Mouse (Mus musculus) bone marrow macrophage, adult 2 months (primary cell): Measurements from ENCODE around the gene Tmem217.

Experiments
- CTCF ChIP-seq: IDR thresholded peaks from 2 replicates; pipeline ENCODE4 v1.5.1; 2012; ENCODE audit warnings: low read depth, mild to moderate bottlenecking, low read length, moderate library complexity
- POLR2A ChIP-seq: IDR thresholded peaks from 2 replicates; pipeline ENCODE4 v1.6.1; 2012; ENCODE audit warnings: mild to moderate bottlenecking, low read depth, low read length, borderline replicate concordance

DNA sequence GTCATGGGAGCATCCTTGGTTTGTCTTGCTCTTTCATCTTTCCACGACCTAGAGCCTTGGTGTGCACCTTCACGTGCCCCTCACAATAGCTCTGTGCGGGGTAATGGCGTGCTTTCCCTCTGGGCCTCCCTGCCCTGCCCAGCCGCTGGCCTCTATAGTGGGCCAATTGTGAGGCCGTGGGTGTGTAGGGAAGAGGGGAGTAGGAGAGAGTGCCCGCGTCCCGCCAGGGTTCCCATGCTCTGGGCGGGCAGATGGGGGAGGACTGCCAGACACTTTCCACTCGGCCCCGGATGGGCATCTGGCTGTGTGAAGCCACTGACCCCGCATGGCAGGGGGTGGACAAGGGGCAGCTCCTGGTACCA lies 44.6 kb upstream of the Tmem217 start:
- TF ChIP-seq CTCF (no peak), POLR2A (no peak)
